28 mouse cellular contexts compared by ENCODE assay signal in genomic region chr9:107333686-107334085, GRCm38 (mm10). TPM values are rescaled to one million over a fixed set of nuclear protein-coding genes. Genes with fewer than 3 reads are reported as not detected.
DNase-seq lines count a peak whose midpoint lies in the region; ATAC-seq and TF ChIP-seq lines count a peak whose summit lies in the region.
"Had no signal": no experiment of that assay in that cellular context is flagged by ENCODE, and none has a peak within 500 bp of the region (broad histone marks: within the 10 kb centered on the region; RNA-seq: fewer than 3 reads in every experiment).

No protein-coding gene starts in this region.

- H3K9ac ChIP-seq in forebrain, embryonic 13.5 days = 0 out of 2 replicates have a peak overlapping the region, but pooled peaks have one; percentile 10
- no peak overlapping the region for H3K9ac ChIP-seq in forebrain, postnatal 0 days
- H3K9ac ChIP-seq: embryonic facial prominence, embryonic 15.5 days; heart, embryonic 13.5 days; hindbrain, embryonic 12.5 days; limb, embryonic 12.5 days; liver, embryonic 14.5 days; lung, embryonic 14.5 days; midbrain, embryonic 15.5 days had no signal

- no peak for DNase-seq in forebrain, postnatal 0 days
- peak; percentile 32 for DNase-seq in thymus, postnatal 0 days (ENCODE audit: low spot score)
- DNase-seq in thymus, postnatal 36 days = no peak
- DNase-seq in T-cell, adult 2 months (ENCODE audit: low spot score) = peak; percentile 28
- peak; percentile 56 for DNase-seq in naive thymus-derived CD4-positive, alpha-beta T cell, adult 2 months (ENCODE audit: low read depth)
- no peak for DNase-seq in left cerebral cortex, adult 11 months (ENCODE audit: low spot score)
- no peak for DNase-seq in retina, embryonic 14.5 days (ENCODE audit: low spot score)
- DNase-seq: adrenal gland, postnatal 10 days; B cell, adult 2 months; cerebellum, adult 2 months; cerebellum, postnatal 36 days; embryo, embryonic 11 days; gastrocnemius, postnatal 25 days; heart, adult 2 months; heart, postnatal 14 days; kidney, adult 8-10 months; kidney, postnatal 10 days; lung, embryonic 14.5 days; right cerebral cortex, postnatal 14 days had no signal

- peaks cover 17% of the 10 kb centered on the region; the same call in 1 of the 2 replicates for H3K36me3 ChIP-seq in forebrain, embryonic 13.5 days (ENCODE audit: poor library complexity, severe bottlenecking)
- no peaks in the 10 kb centered on the region for H3K36me3 ChIP-seq in forebrain, postnatal 0 days (ENCODE audit: insufficient read depth)
- H3K36me3 ChIP-seq: midbrain, embryonic 15.5 days had no signal

- H3K4me3 ChIP-seq in forebrain, embryonic 13.5 days = no peak overlapping the region
- H3K4me3 ChIP-seq in forebrain, postnatal 0 days (ENCODE audit: low read depth, low read length) = no peak overlapping the region
- H3K4me3 ChIP-seq: embryonic facial prominence, embryonic 15.5 days; heart, adult 2 months; heart, embryonic 13.5 days; hindbrain, embryonic 12.5 days; limb, embryonic 12.5 days; midbrain, embryonic 15.5 days; myocyte had no signal

- H3K27ac ChIP-seq in forebrain, embryonic 13.5 days = no peak overlapping the region
- no peak overlapping the region for H3K27ac ChIP-seq in forebrain, postnatal 0 days (ENCODE audit: low read depth, low read length)
- H3K27ac ChIP-seq: embryonic facial prominence, embryonic 15.5 days; heart, adult 2 months; heart, embryonic 13.5 days; hindbrain, embryonic 12.5 days; limb, embryonic 12.5 days; liver, embryonic 14.5 days; midbrain, embryonic 15.5 days had no signal

- no peaks in the 10 kb centered on the region for H3K9me3 ChIP-seq in forebrain, embryonic 13.5 days (replicated peaks)
- no peaks in the 10 kb centered on the region for H3K9me3 ChIP-seq in forebrain, postnatal 0 days (ENCODE audit: low read length)
- H3K9me3 ChIP-seq: embryonic facial prominence, embryonic 15.5 days; heart, embryonic 13.5 days; hindbrain, embryonic 12.5 days; limb, embryonic 12.5 days; midbrain, embryonic 15.5 days had no signal

- ATAC-seq in forebrain, embryonic 13.5 days = no peak
- no peak for ATAC-seq in forebrain, postnatal 0 days
- ATAC-seq: midbrain, embryonic 15.5 days had no signal

- peaks cover 11% of the 10 kb centered on the region for H3K4me1 ChIP-seq in forebrain, embryonic 13.5 days
- H3K4me1 ChIP-seq in forebrain, postnatal 0 days (ENCODE audit: insufficient read depth) = no peaks in the 10 kb centered on the region; the same call in 1 of the 2 replicates

- TF ChIP-seq CTCF in forebrain, postnatal 0 days (IDR thresholded peaks at IDR 0.05; ENCODE audit: low read depth) = no peak

- H3K4me2 ChIP-seq in forebrain, embryonic 13.5 days = no peak overlapping the region
- no peak overlapping the region for H3K4me2 ChIP-seq in forebrain, postnatal 0 days (ENCODE audit: low read depth)
- H3K4me2 ChIP-seq: embryonic facial prominence, embryonic 15.5 days; heart, embryonic 13.5 days; hindbrain, embryonic 12.5 days; limb, embryonic 12.5 days; lung, embryonic 14.5 days; midbrain, embryonic 15.5 days had no signal

- no peaks in the 10 kb centered on the region for H3K27me3 ChIP-seq in forebrain, embryonic 13.5 days
- no peaks in the 10 kb centered on the region for H3K27me3 ChIP-seq in forebrain, postnatal 0 days (ENCODE audit: insufficient read depth, low read length)
- H3K27me3 ChIP-seq: embryonic facial prominence, embryonic 15.5 days; heart, embryonic 13.5 days; hindbrain, embryonic 12.5 days; limb, embryonic 12.5 days; midbrain, embryonic 15.5 days had no signal

- WGBS in forebrain, embryonic 13.5 days = 89% methylated on average over 2 of the region's 2 CpGs
- WGBS in forebrain, postnatal 0 days = 67% methylated on average over 2 of the region's 2 CpGs

RNA-seq across cellular contexts. Expression of gene Hemk1, which starts 4.5 kb away (rescaled TPM):
- 13.3 and 13.9 TPM in 2 replicates for polyA plus RNA-seq in forebrain, embryonic 13.5 days (2015; fragmentation: Nextera tagmentation; extraction: Ambion mirVana)
- 14.1 and 14.2 TPM in 2 replicates for total RNA-seq in forebrain, postnatal 0 days (2014; rRNA removed)
- 12.9 and 13.4 TPM in 2 replicates for polyA plus RNA-seq in forebrain, postnatal 0 days (2015; fragmentation: Nextera tagmentation; extraction: Ambion mirVana)
- polyA plus RNA-seq in thymus, postnatal 0 days (2015; fragmentation: Nextera tagmentation; extraction: Ambion mirVana) = 5.7 and 6.2 TPM in 2 replicates

RNA-seq across cellular contexts. Expression of gene 6430571L13Rik, which starts 6.7 kb away (rescaled TPM):
- polyA plus RNA-seq in forebrain, embryonic 13.5 days (2015; fragmentation: Nextera tagmentation; extraction: Ambion mirVana) = 3.1 and 3.2 TPM in 2 replicates
- 5.2 and 7.2 TPM in 2 replicates for total RNA-seq in forebrain, postnatal 0 days (2014; rRNA removed)
- polyA plus RNA-seq in forebrain, postnatal 0 days (2015; fragmentation: Nextera tagmentation; extraction: Ambion mirVana) = 3.7 and 6.0 TPM in 2 replicates
- polyA plus RNA-seq in thymus, postnatal 0 days (2015; fragmentation: Nextera tagmentation; extraction: Ambion mirVana) = 0.42 and 0.51 TPM in 2 replicates
- total RNA-seq: neutrophil, adult 5-6 weeks had no signal

RNA-seq across cellular contexts. Expression of gene Cish, which starts 37.9 kb away (rescaled TPM):
- polyA plus RNA-seq in forebrain, embryonic 13.5 days (2015; fragmentation: Nextera tagmentation; extraction: Ambion mirVana) = 6.2 and 7.3 TPM in 2 replicates
- 2.7 and 4.0 TPM in 2 replicates for total RNA-seq in forebrain, postnatal 0 days (2014; rRNA removed)
- 11.2 and 12.2 TPM in 2 replicates for polyA plus RNA-seq in forebrain, postnatal 0 days (2015; fragmentation: Nextera tagmentation; extraction: Ambion mirVana)
- polyA plus RNA-seq in thymus, postnatal 0 days (2015; fragmentation: Nextera tagmentation; extraction: Ambion mirVana) = 12.9 and 20.3 TPM in 2 replicates

RNA-seq across cellular contexts. Expression of gene Mapkapk3, which starts 44.0 kb away (rescaled TPM):
- 2.0 and 2.4 TPM in 2 replicates for polyA plus RNA-seq in forebrain, embryonic 13.5 days (2015; fragmentation: Nextera tagmentation; extraction: Ambion mirVana)
- total RNA-seq in forebrain, postnatal 0 days (2014; rRNA removed) = 1.5 and 1.6 TPM in 2 replicates
- polyA plus RNA-seq in forebrain, postnatal 0 days (2015; fragmentation: Nextera tagmentation; extraction: Ambion mirVana) = 1.2 and 1.5 TPM in 2 replicates
- polyA plus RNA-seq in thymus, postnatal 0 days (2015; fragmentation: Nextera tagmentation; extraction: Ambion mirVana) = 21.9 and 22.5 TPM in 2 replicates

Comparison
In these comparisons a context has a peak if more than half of its experiments do, and no peak if none do; other contexts are left out.
1. DNase-seq: peak in thymus, postnatal 0 days (single experiment), T-cell, adult 2 months (single experiment) and naive thymus-derived CD4-positive, alpha-beta T cell, adult 2 months (single experiment); none in forebrain, postnatal 0 days (single experiment), thymus, postnatal 36 days (0 of 2), left cerebral cortex, adult 11 months (single experiment) and retina, embryonic 14.5 days (single experiment).